Mouse (Mus musculus): ENCODE measurements around the gene Napepld. TPM values are rescaled to one million over a fixed set of nuclear protein-coding genes. Genes with fewer than 3 reads are reported as not detected.

The Napepld gene
- not detected in 2 replicates for polyA plus RNA-seq (2011; ENCODE audit: insufficient read depth, insufficient read length, low replicate concordance, missing spikeins)

DNA sequence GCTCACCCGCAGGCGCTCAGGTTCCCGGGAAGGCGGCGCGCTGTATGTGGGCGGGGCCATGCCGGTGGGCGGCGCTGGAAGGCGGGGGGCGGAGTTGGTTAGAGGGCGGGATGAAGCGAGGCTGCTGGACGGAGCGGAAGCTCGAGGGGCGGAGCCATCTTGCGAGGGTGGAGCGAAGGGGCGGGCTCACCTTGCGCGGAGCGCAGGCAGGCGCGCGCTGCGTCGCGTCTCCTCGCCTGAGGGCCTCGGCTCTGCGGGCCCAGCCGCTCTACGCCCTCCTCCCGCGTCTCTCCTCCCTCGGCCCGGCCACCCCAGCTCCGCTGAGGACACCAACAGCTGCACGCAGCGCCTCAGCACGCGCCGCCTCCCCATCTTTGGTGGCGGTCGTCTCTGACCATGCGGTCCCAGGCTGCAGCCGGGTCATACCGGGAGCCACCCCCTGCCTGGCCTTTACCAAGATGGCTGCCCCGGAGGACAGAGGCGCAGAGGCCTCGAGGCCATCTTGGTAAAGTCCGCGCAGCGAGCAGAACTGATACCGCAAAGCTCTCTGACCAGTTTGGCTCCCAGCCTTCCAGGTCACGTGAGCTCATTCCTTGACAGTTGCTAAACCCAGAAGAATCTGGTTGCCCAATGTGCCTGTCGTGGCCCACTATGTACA lies at the start of gene Napepld:
Napepld (minus strand) TSS at position 46 of the 658 bp plus-strand sequence.
- H3K4me3 ChIP-seq (replicated peaks; ENCODE audit: control insufficient read depth, low read depth, low read length) = peak within 1 kb of the TSS; percentile 91
- peak; percentile 98 for TF ChIP-seq POLR2A (IDR thresholded peaks at IDR 0.05; ENCODE audit: borderline replicate concordance, control insufficient read depth, low read depth, low read length)
- no peak for TF ChIP-seq CTCF (IDR thresholded peaks at IDR 0.05; ENCODE audit: control insufficient read depth, insufficient read depth, low read length)
- H3K4me1 ChIP-seq (ENCODE audit: control insufficient read depth, insufficient read depth, low read length) = no peaks in the 10 kb centered on the region; the same call in 1 of the 2 replicates
- peak within 1 kb of the TSS; percentile 96 for H3K27ac ChIP-seq (ENCODE audit: control insufficient read depth, insufficient read depth, low read depth, low read length, poor library complexity)
- under 1% methylated on average over 48 of the region's 59 CpGs for WGBS

DNA sequence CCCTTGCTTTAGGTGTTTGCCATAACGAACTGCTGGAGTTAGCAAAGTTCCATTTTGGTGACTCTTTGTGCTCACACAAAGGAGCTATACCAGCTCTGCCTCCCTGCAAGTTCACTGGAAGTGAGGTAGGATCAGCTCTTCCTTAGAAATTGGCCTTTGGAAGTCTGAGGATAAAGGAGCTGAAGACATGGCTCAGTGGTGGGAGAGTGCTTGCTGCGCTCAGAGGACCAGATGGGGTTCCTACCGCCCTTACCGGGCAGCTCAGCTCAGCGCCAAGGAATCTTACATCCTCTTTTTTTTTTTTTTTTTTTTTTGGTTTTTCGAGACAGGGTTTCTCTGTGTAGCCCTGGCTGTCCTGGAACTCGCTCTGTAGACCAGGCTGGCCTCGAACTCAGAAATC lies 44.8 kb upstream of the Napepld start:
- TF ChIP-seq POLR2A (IDR thresholded peaks at IDR 0.05; ENCODE audit: borderline replicate concordance, control insufficient read depth, low read depth, low read length) = no peak
- no peak for TF ChIP-seq CTCF (IDR thresholded peaks at IDR 0.05; ENCODE audit: control insufficient read depth, insufficient read depth, low read length)
- no peak overlapping the region for H3K4me3 ChIP-seq (replicated peaks; ENCODE audit: control insufficient read depth, low read depth, low read length)
- WGBS = 87% methylated on average over 8 of the region's 8 CpGs
- H3K4me1 ChIP-seq (ENCODE audit: control insufficient read depth, insufficient read depth, low read length) = no peaks in the 10 kb centered on the region
- H3K27ac ChIP-seq (ENCODE audit: control insufficient read depth, insufficient read depth, low read depth, low read length, poor library complexity) = no peak overlapping the region

DNA sequence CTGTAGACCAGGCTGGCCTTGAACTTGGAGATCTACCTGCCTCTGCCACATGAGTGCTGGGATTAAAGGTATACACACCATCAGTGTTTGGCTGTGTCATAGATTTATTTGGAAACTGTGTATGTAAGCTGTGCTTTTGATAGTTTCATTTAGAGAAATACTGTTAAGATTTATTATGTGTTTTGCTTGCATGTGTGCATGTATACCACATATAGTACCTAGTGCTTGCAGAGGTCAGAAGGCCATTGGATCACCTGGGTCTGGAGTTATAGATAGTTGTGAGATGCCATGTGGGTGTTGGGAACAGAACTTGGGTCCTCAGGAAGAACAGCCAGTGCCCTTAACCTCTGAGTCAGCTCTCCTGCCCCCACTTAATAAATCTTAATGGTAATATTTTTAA lies 43.5 kb upstream of the Napepld start:
- H3K4me3 ChIP-seq (replicated peaks; ENCODE audit: control insufficient read depth, low read depth, low read length) = no peak overlapping the region
- no peak for TF ChIP-seq CTCF (IDR thresholded peaks at IDR 0.05; ENCODE audit: control insufficient read depth, insufficient read depth, low read length)
- no peak for TF ChIP-seq POLR2A (IDR thresholded peaks at IDR 0.05; ENCODE audit: borderline replicate concordance, control insufficient read depth, low read depth, low read length)
- no peaks in the 10 kb centered on the region for H3K4me1 ChIP-seq (ENCODE audit: control insufficient read depth, insufficient read depth, low read length)
- no peak overlapping the region for H3K27ac ChIP-seq (ENCODE audit: control insufficient read depth, insufficient read depth, low read depth, low read length, poor library complexity)

DNA sequence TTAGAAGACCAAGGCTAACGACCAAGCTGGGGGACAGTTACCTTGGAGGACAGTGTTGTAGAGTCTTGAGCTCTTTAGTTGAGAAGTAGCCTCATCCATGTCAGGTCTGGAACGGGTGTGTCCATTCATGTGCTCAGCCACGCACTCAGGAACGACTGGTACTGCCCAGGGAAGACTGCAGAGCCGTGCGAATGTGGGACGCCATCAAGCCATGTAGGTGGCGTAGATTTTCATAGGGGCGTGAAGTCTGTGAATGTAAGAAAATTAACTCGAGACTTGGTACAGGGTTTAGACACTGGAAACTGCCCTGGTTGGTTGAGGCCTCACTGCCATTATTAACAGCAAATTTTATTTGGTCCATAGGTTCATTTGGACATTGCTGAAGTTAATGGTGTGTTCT lies 42.4 kb upstream of the Napepld start:
- no peaks in the 10 kb centered on the region for H3K4me1 ChIP-seq (ENCODE audit: control insufficient read depth, insufficient read depth, low read length)
- TF ChIP-seq POLR2A (IDR thresholded peaks at IDR 0.05; ENCODE audit: borderline replicate concordance, control insufficient read depth, low read depth, low read length) = no peak
- no peak for TF ChIP-seq CTCF (IDR thresholded peaks at IDR 0.05; ENCODE audit: control insufficient read depth, insufficient read depth, low read length)
- no peak overlapping the region for H3K4me3 ChIP-seq (replicated peaks; ENCODE audit: control insufficient read depth, low read depth, low read length)
- H3K27ac ChIP-seq (ENCODE audit: control insufficient read depth, insufficient read depth, low read depth, low read length, poor library complexity) = no peak overlapping the region
- WGBS = 87% methylated on average over 10 of the region's 10 CpGs

DNA sequence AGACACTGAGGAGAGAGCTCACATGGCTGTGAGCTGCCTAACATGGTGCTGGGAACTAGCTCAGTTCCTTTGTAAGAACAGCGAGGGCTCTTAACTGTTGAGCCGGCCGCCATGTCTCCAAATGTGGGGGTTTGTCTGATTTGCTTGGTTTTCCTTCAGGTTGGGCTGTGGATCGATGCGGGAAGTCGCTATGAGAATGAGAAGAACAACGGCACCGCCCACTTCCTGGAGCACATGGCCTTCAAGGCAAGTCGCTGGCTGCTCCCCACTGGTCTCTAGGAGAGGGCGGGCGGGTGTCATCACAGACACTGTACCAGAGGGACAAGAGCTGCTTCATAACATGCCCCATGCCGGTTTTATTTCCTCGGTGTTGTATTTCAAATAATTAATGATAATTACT lies 38.7 kb upstream of the Napepld start:
- TF ChIP-seq CTCF (IDR thresholded peaks at IDR 0.05; ENCODE audit: control insufficient read depth, insufficient read depth, low read length) = no peak
- no peak for TF ChIP-seq POLR2A (IDR thresholded peaks at IDR 0.05; ENCODE audit: borderline replicate concordance, control insufficient read depth, low read depth, low read length)
- Histone ChIP-seq H3K4me3 (replicated peaks; ENCODE audit: control insufficient read depth, low read depth, low read length) (no peak overlapping the region), H3K4me1 (ENCODE audit: control insufficient read depth, insufficient read depth, low read length) (peaks cover 4% of the 10 kb centered on the region; the same call in 1 of the 2 replicates), H3K27ac (ENCODE audit: control insufficient read depth, insufficient read depth, low read depth, low read length, poor library complexity) (no peak overlapping the region)
- WGBS = 83% methylated on average over 13 of the region's 13 CpGs

DNA sequence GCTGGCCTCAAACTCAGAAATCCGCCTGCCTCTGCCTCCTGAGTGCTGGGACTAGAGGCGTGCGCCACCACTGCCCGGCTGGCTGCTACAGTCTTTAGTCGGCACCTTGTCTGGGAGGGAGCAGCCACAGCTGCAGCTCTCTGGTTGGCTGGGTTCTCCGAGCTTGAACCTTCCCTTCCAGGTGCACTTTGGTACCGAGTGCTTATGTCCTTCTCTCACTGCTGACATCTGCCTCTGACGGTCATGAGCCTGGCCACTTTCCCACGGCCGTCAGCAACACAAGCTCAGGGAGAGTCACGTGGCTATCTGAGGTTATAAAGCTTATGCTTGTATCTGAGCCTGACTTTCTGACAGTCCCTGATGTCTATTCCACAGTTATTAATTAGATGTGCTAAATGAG lies 37.9 kb upstream of the Napepld start:
- 90% methylated on average over 11 of the region's 11 CpGs for WGBS
- Histone ChIP-seq H3K27ac (ENCODE audit: control insufficient read depth, insufficient read depth, low read depth, low read length, poor library complexity) (no peak overlapping the region), H3K4me3 (replicated peaks; ENCODE audit: control insufficient read depth, low read depth, low read length) (no peak overlapping the region), H3K4me1 (ENCODE audit: control insufficient read depth, insufficient read depth, low read length) (peaks cover 4% of the 10 kb centered on the region; the same call in 1 of the 2 replicates)
- TF ChIP-seq POLR2A (IDR thresholded peaks at IDR 0.05; ENCODE audit: borderline replicate concordance, control insufficient read depth, low read depth, low read length) = no peak
- TF ChIP-seq CTCF (IDR thresholded peaks at IDR 0.05; ENCODE audit: control insufficient read depth, insufficient read depth, low read length) = no peak

DNA sequence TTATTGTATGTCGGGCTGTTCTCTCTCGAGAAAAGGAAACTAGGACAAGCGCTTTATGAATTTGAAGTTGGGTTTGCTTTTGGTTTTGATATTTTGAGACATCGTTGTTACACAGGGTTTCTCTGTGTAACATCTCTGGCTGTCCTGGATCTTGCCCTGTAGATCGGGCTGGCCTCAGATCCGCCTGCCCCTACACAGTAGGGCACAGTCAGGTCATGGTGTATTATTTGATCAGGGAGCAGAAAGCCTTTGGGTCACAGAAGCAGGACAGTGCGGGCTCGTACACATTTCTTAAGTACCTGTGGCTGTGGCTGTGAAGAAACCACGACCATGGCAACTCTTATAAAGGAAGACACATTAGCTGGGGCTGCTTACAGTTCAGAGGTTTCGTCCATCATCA lies 36.4 kb upstream of the Napepld start:
- TF ChIP-seq CTCF (IDR thresholded peaks at IDR 0.05; ENCODE audit: control insufficient read depth, insufficient read depth, low read length) (no peak), POLR2A (IDR thresholded peaks at IDR 0.05; ENCODE audit: borderline replicate concordance, control insufficient read depth, low read depth, low read length) (no peak)

DNA sequence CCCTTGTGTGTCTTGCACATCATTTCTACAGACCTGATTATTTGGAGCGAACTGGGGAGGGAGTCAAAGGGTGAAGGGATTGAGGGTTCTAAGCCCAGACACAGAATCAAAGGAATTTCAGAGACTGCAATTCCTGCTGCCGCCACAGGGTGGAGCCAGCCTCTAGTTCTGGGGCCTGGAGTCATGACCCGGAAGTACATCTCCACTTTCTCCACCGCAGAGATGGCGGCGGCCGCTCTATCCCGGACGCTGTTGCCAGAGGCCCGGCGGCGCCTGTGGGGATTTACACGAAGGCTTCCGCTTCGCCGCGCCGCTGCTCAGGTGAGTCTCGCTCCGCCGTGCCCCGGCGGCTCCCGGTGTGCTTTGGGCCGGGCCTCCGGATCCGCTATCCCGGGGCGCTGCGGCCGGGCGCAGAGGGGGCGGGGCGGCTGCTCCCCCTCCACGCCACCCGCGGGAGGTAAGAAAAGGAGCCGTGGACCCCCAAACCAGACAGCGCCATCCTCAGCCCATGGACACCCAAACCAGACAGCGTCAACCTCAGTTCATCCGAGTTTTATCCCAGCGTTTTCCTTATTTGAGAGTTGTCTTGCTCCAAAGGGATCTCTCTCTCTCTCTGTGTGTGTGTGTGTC lies 35.9 kb upstream of the Napepld start, which contains the start of gene Pmpcb:
Pmpcb (plus strand) TSS at position 186 of the 630 bp plus-strand sequence.
- TF ChIP-seq POLR2A (IDR thresholded peaks at IDR 0.05; ENCODE audit: borderline replicate concordance, control insufficient read depth, low read depth, low read length) (peak; percentile 55; the same call in 1 of the 2 replicates), CTCF (IDR thresholded peaks at IDR 0.05; ENCODE audit: control insufficient read depth, insufficient read depth, low read length) (peak; percentile 93)
- H3K4me3 ChIP-seq (replicated peaks; ENCODE audit: control insufficient read depth, low read depth, low read length) = peak within 1 kb of the TSS; percentile 89
- H3K27ac ChIP-seq (ENCODE audit: control insufficient read depth, insufficient read depth, low read depth, low read length, poor library complexity) = peak within 1 kb of the TSS; percentile 65
- WGBS = under 1% methylated on average over 42 of the region's 42 CpGs
- peaks cover 4% of the 10 kb centered on the region; the same call in 1 of the 2 replicates for H3K4me1 ChIP-seq (ENCODE audit: control insufficient read depth, insufficient read depth, low read length)

More for the DNA sequence above, 36.4 kb upstream of the Napepld start:
- H3K27ac ChIP-seq (ENCODE audit: control insufficient read depth, insufficient read depth, low read depth, low read length, poor library complexity) = no peak overlapping the region
- 8% methylated on average over 10 of the region's 10 CpGs for WGBS
- H3K4me1 ChIP-seq (ENCODE audit: control insufficient read depth, insufficient read depth, low read length) = peaks cover 4% of the 10 kb centered on the region; the same call in 1 of the 2 replicates
- peak overlapping the region; percentile 89 for H3K4me3 ChIP-seq (replicated peaks; ENCODE audit: control insufficient read depth, low read depth, low read length)
